Mouse (Mus musculus): ENCODE measurements around the gene Ell.

Ell gene

DNA sequence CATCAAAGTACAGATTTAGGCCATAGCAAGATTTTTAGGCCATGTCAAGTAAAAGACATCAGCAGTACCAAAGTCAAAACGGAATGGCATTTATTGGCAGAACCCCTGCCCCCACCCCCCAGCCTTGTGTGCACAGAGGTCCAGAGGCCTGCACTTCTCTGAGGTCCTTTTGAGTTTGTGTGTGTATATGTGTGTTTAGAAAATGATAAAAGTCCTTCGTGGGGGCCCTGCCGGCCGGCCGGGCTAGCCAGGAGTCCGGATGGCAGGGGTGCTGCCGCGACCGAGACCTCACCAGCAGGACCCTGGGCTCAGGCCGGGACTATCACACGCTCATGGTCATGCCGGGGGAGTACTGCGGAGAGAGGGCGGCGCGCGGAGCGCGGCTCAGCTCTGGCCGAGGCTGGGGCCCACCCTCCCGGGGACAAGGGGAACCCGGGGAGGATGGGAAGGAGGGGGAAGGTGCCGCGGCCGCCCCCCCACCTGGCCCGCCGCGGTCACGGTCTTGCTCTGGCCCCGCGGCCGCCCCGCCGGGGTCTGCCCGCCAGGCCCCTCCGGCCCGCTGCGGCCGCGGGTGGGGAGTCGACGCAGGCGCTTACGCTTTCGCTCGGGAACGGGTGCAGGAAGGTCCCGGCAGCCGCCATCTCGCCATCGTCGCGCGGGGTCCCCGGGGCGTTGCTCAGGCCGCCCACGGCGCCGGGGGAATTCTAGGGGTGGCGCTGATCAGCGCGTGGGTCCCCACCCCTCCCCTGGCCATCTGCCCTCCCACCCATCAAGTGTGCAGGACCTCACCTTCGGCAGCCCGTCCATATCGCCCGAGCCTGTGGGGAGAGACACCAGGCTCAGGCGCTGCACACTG lies 58.4 kb downstream of the Ell start:
- DNase-seq (ENCODE audit: low read depth, low spot score) = no peak

GRCm38 (mm10) chr8:70598283-70598682 lies 59.0 kb downstream of the Ell start:
- DNase-seq (ENCODE audit: low read depth, low spot score) = peak; percentile 90

DNA sequence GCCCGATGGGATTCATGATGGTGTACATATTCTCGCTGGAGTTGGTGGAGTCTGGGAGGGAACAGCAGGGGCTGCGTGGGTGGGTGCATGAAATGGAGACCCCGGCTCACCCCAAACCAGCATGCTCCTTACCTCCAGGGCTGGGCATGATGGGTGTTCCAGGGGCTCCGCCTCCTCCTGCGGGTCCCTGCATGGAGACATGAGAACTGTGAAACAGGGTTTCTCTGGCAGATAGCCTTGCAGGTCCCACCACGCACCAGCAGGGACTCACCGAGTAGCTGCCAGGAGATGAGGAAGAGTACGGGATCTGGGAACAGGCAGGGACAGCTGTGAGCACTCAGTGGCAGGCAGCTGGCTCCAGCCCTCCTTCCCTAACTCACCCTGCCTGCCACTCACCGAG lies 59.5 kb downstream of the Ell start:
- DNase-seq (ENCODE audit: low read depth, low spot score) = peak; percentile 80

DNA sequence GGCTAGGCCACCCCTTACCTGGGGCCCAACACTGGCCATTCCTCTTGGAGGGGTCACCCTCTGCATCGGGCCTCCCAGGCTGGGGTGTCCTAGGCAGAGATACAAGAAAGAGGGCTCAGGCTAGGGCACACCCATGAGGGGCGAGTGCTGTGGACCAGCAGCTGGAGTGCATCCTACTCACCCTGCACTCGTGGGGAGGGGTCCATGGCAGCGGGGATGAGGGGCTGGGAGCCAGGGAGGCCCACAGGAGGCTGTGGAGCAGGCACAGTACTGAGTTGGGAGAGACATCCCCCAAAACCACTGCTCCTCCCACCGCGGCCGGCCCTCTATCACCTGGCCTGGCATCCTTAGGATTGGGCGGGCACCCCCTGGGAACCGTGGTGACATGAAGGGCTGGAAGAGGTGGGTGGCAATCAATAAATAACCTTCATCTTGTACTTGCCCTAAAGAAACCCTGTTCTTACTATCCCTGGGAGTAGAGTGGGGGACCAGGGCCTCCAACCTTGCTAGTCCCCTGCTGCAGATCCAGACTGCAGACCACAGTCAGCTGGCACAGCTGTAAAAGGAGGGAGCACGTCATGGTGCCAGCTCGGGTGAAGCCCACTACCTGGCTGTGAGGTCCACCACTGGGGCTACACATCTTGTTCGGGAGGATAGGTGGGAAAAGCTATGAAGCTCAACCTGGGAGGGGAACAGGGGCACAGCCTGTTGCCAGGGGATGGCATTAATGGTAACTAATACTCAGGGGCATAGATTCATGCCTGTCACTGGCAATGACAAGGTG lies 60.4 kb downstream of the Ell start:
- no peak for DNase-seq (ENCODE audit: low read depth, low spot score)

- no peak for DNase-seq (ENCODE audit: low read depth, low spot score)
These were observed 61.4 kb downstream of the Ell start for GRCm38 (mm10) chr8:70600473-70601270.

DNA sequence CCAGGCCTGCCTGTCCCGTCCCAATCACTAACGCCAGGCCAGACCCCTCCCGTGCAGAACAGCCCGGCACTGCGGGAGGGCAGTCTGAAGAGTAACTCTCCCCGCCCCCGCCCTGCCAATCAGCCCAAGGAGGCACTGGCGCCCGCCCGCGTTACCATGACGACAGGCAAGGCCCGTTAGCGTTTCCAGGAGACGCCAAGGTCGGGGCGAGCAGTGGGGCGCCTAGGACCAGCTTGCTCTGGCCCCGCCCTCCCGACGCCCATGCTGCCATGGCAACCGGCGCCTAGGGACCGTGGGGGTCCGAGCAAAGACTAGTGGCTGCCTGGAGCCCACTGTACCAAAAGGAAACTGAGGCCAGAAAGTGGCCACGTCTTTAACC lies 62.0 kb downstream of the Ell start:
- DNase-seq (ENCODE audit: low read depth, low spot score) = peak; percentile 96

GRCm38 (mm10) chr8:70602139-70602811 lies 63.0 kb downstream of the Ell start:
- DNase-seq (ENCODE audit: low read depth, low spot score) = no peak

DNA sequence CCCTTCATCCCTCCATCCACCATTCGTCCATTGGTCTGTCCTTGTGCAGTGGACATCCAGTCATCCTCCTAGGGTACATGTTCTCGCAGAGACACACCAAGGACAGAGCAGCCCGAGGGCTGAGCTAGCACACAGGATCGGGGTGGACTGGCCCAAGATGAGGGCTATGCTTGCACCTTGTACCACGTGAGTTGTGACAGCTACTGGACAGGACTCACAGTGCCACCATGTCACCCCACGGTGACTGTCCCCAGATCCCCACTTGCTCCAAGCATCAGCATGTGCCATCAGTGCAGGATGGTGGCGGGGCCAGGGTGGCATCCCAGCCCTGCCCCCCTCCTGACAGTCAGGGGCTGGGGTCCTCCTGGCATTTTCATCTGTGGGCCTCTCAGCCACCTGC lies 65.3 kb downstream of the Ell start:
- DNase-seq (ENCODE audit: low read depth, low spot score) = no peak

DNA sequence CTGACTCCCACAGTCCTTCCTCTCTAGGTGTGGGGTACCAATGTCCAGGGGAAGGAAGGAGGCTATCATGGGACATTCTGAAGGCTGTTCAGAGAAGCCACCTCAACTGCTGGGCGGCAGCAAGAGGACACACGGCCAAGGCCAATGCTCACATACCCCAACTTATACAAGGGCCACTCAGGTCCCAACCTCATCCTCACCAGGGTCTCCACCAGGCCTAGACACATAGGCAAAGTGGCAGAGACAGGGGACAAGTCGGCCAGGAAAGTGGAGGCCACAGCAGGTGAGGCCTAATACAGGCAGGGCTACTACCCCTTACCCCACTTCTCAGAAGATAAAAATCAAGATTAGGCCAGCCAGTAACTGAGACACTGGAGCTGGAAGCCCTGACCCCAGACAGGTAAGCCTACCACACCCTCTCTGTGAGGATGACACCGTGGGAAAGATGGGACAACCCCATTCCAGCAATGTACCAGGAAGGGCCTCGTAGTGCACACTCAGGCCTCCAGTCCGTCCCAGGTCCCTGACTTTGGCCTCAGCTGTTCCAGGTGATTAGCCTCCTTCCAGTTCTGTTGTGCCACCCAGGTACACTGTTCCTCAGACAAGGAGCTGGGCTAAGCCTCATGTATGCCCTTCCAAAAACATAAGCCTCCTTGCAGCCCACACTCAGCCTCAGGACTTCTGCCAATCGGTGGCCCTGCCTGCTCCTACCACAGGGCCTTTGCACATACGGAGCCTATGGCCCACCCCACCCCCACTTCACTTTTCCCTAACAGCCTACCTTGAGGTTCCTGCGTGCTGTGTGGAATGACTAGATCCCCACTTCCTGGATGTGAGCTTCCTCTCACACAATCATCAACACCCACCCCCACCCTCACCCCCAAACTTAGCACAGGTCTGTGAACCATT lies 66.9 kb downstream of the Ell start:
- no peak for DNase-seq (ENCODE audit: low read depth, low spot score)

- no peak for DNase-seq (ENCODE audit: low read depth, low spot score)
These were observed 67.7 kb downstream of the Ell start for GRCm38 (mm10) chr8:70606780-70607602.

- peak; percentile 44 for DNase-seq (ENCODE audit: low read depth, low spot score)
These were observed 68.3 kb downstream of the Ell start for GRCm38 (mm10) chr8:70607603-70607897.

- DNase-seq (ENCODE audit: low read depth, low spot score) = peak; percentile 83
These were observed 68.9 kb downstream of the Ell start for GRCm38 (mm10) chr8:70607898-70608748.

DNA sequence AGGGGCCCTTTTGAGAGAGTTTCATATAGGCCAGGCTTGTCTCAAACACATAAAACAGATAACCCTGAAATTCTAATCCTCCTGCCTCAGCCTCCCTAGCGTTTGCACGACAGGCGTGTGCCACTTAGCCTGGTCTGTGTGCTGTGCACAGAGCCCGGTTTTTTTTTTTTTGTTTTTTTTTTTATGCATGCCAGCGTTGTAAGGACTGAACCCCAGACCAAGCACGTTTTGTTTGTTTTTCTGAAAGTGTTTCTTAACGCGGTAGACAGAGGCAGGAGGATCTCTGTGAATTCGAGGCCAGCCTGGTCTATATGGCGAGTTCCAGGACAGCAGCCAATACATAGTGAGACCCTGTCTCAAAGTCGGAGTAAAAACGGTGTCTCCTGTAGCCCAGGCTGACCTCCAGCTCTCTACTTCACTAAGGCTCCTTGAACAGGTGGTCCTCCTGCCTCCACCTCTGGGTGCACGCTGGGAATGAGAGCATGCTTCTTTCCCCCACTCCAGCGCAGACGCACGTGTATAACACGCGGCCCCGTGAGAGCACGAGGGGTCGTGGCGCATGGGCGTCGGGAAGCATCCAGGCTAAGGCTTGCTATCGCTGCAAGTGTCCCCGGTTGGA lies 69.6 kb downstream of the Ell start, which contains the start of gene Ssbp4:
Gene Ssbp4 (minus strand): TSS at position 124 of the 619 bp plus-strand sequence.
- no peak for DNase-seq (ENCODE audit: low read depth, low spot score)

DNA sequence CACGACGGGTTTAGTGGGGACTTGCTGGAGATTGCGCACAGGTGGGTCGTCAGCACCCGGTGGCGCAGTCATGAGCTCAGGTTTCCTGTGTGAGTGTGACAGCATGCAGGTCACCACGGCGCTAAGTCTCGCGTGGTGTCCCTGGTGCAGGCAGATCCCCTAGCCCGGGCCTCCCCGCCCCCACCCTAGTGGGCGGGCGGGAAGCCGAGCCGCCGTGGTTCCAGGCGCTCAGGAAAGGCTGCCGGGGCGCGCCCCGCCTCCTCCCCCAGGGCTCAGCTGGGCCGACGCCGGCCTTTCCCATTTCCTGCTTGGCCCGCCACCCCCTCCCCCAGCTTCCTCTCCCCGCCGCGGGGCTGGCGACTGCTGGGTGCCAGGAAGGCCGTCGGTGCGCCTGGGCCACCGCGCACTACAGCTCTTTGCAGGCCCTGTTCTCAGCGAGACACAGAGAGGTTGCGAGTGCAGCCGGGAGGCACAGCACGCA lies 70.2 kb downstream of the Ell start:
- peak; percentile 98 for DNase-seq (ENCODE audit: low read depth, low spot score)

DNA sequence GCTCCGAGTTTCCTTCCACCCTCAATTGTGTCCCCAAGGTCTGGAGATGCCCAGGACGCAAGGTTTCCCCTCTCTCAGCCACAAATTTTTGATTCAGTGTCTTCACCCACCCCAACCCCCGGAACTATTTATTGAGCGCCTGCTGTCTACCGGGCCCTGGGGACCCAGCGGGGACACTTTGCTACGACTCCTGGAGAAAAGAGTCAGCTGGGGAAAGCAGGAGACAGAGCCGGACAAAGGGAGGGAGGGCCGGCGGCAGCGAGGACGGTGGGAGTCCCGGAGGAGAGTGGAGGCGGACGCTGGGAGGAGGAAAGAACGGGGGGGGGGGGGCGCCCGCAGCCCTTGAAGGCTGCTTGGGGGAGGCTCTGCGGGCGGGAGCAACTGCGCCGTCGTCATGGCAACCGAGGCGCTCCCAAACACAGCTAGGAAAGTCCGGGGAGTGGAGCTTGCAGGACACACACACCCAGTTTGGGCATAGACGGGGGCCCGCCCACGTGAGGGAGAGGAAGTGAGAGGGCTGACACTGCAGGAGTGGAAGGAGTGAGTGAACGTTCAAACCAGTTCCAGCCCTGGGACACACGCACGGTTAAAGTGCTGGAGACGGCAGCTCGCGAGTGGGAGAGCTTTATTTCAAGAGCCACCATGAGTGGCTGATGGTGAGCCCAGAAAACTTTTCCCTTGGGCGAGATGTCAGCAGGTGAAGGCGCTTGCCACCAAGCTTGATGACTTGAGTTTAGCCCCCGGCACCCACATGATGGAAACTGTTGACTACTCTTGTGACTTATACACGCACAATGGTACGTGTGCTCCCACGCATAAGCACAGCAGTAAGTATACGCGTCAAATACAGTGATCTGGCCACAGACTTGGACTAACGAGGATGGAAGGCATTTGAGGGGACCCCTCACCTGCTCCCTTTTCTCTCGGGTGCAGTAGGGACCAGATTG lies 70.9 kb downstream of the Ell start:
- DNase-seq (ENCODE audit: low read depth, low spot score) = peak; percentile 90

GRCm38 (mm10) chr8:70610796-70611771 lies 71.8 kb downstream of the Ell start:
- DNase-seq (ENCODE audit: low read depth, low spot score) = peak; percentile 86
